Mouse (Mus musculus) forebrain, embryonic 11.5 days (tissue): ENCODE results near the gene Utp3. TPM values are rescaled to one million over a fixed set of nuclear protein-coding genes. Genes with fewer than 3 reads are reported as not detected.
"Not testable (repeated sequence)": the region's sequence is repeated elsewhere in the genome, so short reads cannot be mapped to it uniquely, and the experiment has no call there.

Source experiments
- ATAC-seq: fragments of 200-750 bp; cut with Nextera tagmentation; replicated peaks from 2 replicates; pipeline ENCODE4 v1.8.0; 2017; ENCODE audit warnings: moderate TSS enrichment; ENCODE audit not compliant: low FRiP score
- DNase-seq: peaks from one replicate; pipeline ENCODE4 v3.0.0-alpha.2; 2017; ENCODE audit warnings: low spot score
- H3K27ac ChIP-seq: fragments of 300-500 bp; sonication (generic); 2 replicates; pipeline ENCODE4 v1.5.1; 2014; ENCODE audit warnings: low read depth, low read length
- H3K27me3 ChIP-seq: fragments of 300-500 bp; sonication (generic); 2 replicates; pipeline ENCODE4 v1.6.1; 2014; ENCODE audit warnings: mild to moderate bottlenecking, low read length, mixed read lengths; ENCODE audit not compliant: control insufficient read depth, insufficient read depth
- H3K36me3 ChIP-seq: fragments of 300-500 bp; sonication (generic); 2 replicates; pipeline ENCODE4 v1.6.1; 2014; ENCODE audit warnings: mild to moderate bottlenecking, low read length, moderate library complexity, mixed read lengths; ENCODE audit not compliant: control insufficient read depth, insufficient read depth
- H3K4me1 ChIP-seq: fragments of 300-500 bp; sonication (generic); replicated peaks from 2 replicates; pipeline ENCODE4 v1.6.1; 2014; ENCODE audit warnings: low read length, mixed read lengths; ENCODE audit not compliant: control insufficient read depth, insufficient read depth
- H3K4me2 ChIP-seq: fragments of 300-500 bp; sonication (generic); 2 replicates; pipeline ENCODE4 v1.6.1; 2014; ENCODE audit warnings: low read depth, mild to moderate bottlenecking, low read length, moderate library complexity, mixed read lengths; ENCODE audit not compliant: severe bottlenecking
- H3K4me3 ChIP-seq: fragments of 300-500 bp; sonication (generic); 2 replicates; pipeline ENCODE4 v1.5.1; 2014; ENCODE audit warnings: low read depth, low read length
- H3K9ac ChIP-seq: fragments of 300-500 bp; sonication (generic); 2 replicates; pipeline ENCODE4 v1.6.1; 2014; ENCODE audit warnings: low read length
- H3K9me3 ChIP-seq: fragments of 300-500 bp; sonication (generic); 2 replicates; pipeline ENCODE4 v1.6.1; 2016; ENCODE audit warnings: low read length, mixed read lengths; ENCODE audit not compliant: control insufficient read depth
- WGBS: fragments of 180-500 bp; shearing (Covaris S2); extraction: QIAGEN DNeasy Blood & Tissue Kit; methylation state at CpG from one replicate; pipeline ENCODE4 v1.1.7; 2014; 5-methylcytosine and 5-hydroxymethylcytosine counted together
- polyA plus RNA-seq: library from polyadenylated mRNA; unstranded; fragments of >200 nt; fragmentation: Nextera tagmentation; extraction: Ambion mirVana; gene quantifications from 2 replicates; pipeline ENCODE4 v1.2.1, GENCODE M21; 2014

Gene Utp3
- polyA plus RNA-seq, 1 experiment from 2014 or later: 77.6 TPM

DNA sequence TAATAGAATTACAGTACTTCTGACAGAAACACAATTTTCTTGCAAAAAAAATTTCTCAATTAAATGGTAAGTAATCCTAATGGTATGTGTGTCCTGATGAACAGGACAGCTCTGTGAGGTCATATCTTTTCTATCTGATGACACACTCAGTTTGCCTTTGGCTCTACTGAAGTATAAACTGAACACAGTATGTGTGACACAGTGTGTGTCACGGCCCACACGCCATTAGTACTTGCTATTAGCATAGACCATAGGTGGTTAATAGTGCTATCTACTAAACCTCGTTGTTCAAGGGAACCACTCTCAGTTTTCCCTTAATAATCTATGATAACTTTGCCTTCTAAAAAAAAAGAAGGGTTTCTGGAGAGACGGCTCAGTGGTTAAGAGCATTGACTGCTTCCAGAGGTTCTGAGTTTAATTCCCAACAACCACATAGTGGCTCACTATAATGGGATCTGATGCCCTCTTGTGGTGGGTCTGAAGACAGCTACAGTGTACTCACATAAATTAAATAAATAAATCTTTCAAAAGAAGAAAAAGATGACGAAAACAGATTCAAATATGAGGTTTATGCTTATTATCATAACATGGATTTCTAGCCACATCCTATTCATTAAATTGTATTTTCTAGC lies 11.5 kb upstream of the Utp3 start:
- DNase-seq: no peak

DNA sequence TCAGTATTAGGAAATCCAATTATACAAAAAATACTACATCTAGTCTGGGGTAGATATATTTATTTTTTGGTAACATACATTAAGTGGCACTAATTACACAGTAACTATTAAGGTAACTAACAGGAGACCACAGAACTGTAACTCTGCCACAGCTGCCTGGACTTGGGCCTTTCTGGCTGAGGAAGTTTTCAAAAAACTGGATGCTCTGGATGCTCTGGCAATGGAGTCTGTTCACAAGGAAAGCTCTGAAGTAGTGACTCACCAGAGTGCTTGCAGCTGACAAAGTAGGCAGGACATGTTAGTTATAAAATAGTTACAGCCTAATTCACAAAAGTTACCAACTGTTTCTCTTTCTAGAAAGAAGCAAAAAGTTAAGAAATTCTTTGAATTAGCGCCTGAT lies 9.9 kb upstream of the Utp3 start:
- H3K9ac ChIP-seq, H3K27me3 ChIP-seq, H3K9me3 ChIP-seq, H3K27ac ChIP-seq, H3K4me1 ChIP-seq, H3K36me3 ChIP-seq, H3K4me2 ChIP-seq, DNase-seq, ATAC-seq, H3K4me3 ChIP-seq: not testable (repeated sequence)
- WGBS: 87% methylated on average over 1 of the region's 1 CpGs

More for the DNA sequence above, 11.5 kb upstream of the Utp3 start:
- H3K4me1 ChIP-seq: no peaks in the 10 kb centered on the region
- no peak overlapping the region for H3K4me2 ChIP-seq
- no peaks in the 10 kb centered on the region for H3K27me3 ChIP-seq
- 67% methylated on average over 5 of the region's 5 CpGs for WGBS
- ATAC-seq: peak; percentile 79
- no peak overlapping the region for H3K9ac ChIP-seq
- H3K27ac ChIP-seq: no peak overlapping the region
- no peaks in the 10 kb centered on the region for H3K9me3 ChIP-seq
- H3K36me3 ChIP-seq: no peaks in the 10 kb centered on the region
- no peak overlapping the region for H3K4me3 ChIP-seq

DNA sequence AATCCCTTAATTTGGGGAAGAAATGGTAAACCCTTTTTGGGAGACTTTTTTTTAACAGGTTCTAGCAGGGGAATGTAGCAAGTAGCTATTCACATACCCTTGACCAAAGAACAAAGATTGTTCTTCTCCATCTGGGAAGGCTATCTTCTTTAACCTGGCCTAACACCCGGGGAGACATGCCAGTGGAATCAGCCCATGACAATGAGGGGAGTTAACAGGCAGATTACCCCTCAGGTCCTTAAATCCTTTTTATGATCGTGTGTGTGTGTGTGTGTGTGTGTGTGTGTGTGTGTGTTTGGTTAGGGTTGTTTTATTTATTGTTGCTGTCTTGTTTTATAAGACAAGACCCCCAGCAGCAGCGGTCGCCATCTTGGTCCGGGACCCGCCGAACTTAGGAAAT lies 8.7 kb upstream of the Utp3 start:
- WGBS: 84% methylated on average over 7 of the region's 7 CpGs
- H3K36me3 ChIP-seq: no peaks in the 10 kb centered on the region

DNA sequence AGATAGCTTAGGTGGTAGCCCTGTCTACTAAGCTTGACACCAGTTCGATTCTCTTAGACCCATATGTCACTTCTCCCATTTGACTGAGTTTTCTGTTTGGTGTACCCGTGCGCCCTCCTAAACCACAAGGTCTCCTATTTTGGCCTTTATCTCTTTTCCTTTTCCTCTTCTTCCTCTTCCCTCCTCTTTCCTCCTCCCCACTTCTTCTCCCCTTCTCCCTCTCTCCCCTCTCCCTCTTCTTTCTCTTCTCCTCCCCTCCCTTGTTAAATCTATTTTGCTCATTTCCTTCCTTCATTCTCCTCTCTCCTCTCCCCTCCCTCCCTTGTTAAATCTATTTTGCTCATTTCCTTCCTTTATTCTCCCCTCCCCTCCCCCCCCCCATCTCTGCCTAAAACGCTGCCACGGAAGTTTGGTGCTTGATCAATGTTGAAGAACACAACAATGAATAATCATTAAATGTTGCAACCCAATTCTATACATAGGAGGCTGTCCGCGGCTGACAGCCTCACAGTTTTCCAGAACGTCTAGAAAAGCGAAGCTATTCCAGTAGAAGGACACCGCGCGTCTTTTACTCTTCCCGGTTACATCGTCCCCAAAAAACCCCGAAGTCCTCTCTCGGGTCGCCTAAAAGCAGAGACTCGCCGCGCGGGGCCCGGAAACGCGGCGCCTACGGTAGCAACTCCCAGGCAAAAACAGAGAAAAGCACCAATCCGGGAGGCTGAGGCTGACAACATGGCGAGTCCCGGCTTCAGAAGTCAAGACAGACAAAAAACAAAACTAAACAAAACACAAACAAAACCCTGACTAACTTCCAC lies 784 bp upstream of the Utp3 start:
- WGBS: 9% methylated on average over 29 of the region's 29 CpGs
- ATAC-seq: peak; percentile 77
- peak overlapping the region; percentile 86 for H3K27ac ChIP-seq
- peak overlapping the region; percentile 68 for H3K4me3 ChIP-seq
- H3K9me3 ChIP-seq: no peaks in the 10 kb centered on the region
- no peaks in the 10 kb centered on the region for H3K27me3 ChIP-seq
- H3K36me3 ChIP-seq: no peaks in the 10 kb centered on the region; the same call in 1 of the 2 replicates
- DNase-seq: no peak
- peaks cover 6% of the 10 kb centered on the region; the same call in 1 of the 2 replicates for H3K4me1 ChIP-seq
- H3K4me2 ChIP-seq: peak overlapping the region; percentile 67
- H3K9ac ChIP-seq: peak overlapping the region; percentile 79

More for the DNA sequence above, 8.7 kb upstream of the Utp3 start:
- no peak overlapping the region for H3K4me3 ChIP-seq
- H3K4me1 ChIP-seq: no peaks in the 10 kb centered on the region
- no peaks in the 10 kb centered on the region for H3K9me3 ChIP-seq
- no peak overlapping the region for H3K9ac ChIP-seq
- ATAC-seq (no peak), DNase-seq (no peak)
- H3K27me3 ChIP-seq: no peaks in the 10 kb centered on the region
- H3K4me2 ChIP-seq: no peak overlapping the region
- no peak overlapping the region for H3K27ac ChIP-seq

DNA sequence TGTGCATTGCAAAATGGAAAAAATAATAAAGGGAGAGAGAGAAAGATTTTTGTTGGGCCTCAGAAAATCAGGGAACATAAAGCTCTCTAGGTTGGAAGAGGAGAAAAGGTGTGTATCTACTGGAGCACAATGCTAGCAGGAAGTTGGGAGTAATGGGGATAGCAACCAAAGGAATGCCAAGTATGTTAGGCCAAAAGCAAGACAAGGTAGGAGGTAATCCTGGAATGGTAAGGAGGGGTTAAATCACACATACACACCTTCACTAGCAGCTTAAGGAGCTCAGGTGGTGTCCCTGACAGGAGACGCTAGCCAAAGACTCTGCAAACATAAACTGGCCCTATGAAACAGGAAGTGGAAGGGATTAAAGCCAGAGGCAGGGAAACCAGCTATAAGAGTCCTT lies 4.7 kb downstream of the Utp3 start:
- DNase-seq (no peak), ATAC-seq (no peak)
- no peaks in the 10 kb centered on the region; the same call in 1 of the 2 replicates for H3K36me3 ChIP-seq
- no peak overlapping the region for H3K4me3 ChIP-seq
- H3K9me3 ChIP-seq: no peaks in the 10 kb centered on the region
- no peak overlapping the region for H3K4me2 ChIP-seq
- H3K27me3 ChIP-seq: no peaks in the 10 kb centered on the region
- WGBS: 44% methylated on average over 1 of the region's 1 CpGs
- H3K4me1 ChIP-seq: peaks cover 6% of the 10 kb centered on the region; the same call in 1 of the 2 replicates
- H3K9ac ChIP-seq: no peak overlapping the region
- H3K27ac ChIP-seq: no peak overlapping the region

DNA sequence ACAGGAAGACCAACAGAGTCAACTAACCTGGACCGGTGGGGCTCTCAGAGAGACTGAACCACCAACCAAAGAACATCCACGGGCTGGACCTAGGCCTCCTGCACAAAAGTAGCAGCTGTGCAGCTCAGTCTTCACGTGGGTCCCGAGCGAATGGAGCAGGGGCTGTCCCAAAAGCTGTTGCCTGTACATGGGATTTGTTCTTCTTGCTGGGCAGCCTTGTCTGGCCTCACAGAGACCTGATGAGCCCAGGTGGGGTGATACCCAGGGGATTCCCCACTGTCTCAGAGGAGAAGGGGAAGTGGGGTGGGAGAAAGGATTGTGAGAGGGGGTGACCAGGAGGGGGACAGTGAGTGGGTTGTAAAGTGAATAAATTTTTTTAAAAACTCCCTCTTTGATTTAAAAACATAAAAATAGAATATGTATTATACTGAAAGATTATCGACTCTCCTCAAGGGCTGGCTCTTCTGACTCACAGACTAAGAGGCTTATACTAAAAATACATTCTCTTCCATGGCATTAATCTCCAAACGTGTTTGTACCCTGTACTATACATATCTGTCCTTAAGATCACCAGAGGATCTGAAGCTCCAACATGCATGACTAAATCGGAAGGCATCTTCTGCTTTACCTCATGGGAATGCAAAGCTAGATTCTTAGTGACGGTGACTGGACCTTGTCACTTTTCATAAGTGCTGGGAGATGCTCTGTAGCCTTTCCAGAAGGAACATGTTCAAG lies 7.0 kb downstream of the Utp3 start:
- DNase-seq (peak; percentile 37), ATAC-seq (no peak)
- WGBS: 81% methylated on average over 9 of the region's 9 CpGs
- Histone ChIP-seq H3K36me3 (no peaks in the 10 kb centered on the region), H3K9me3 (no peaks in the 10 kb centered on the region), H3K27ac (no peak overlapping the region), H3K9ac (no peak overlapping the region), H3K4me1 (no peaks in the 10 kb centered on the region), H3K4me2 (no peak overlapping the region), H3K27me3 (no peaks in the 10 kb centered on the region), H3K4me3 (no peak overlapping the region)

DNA sequence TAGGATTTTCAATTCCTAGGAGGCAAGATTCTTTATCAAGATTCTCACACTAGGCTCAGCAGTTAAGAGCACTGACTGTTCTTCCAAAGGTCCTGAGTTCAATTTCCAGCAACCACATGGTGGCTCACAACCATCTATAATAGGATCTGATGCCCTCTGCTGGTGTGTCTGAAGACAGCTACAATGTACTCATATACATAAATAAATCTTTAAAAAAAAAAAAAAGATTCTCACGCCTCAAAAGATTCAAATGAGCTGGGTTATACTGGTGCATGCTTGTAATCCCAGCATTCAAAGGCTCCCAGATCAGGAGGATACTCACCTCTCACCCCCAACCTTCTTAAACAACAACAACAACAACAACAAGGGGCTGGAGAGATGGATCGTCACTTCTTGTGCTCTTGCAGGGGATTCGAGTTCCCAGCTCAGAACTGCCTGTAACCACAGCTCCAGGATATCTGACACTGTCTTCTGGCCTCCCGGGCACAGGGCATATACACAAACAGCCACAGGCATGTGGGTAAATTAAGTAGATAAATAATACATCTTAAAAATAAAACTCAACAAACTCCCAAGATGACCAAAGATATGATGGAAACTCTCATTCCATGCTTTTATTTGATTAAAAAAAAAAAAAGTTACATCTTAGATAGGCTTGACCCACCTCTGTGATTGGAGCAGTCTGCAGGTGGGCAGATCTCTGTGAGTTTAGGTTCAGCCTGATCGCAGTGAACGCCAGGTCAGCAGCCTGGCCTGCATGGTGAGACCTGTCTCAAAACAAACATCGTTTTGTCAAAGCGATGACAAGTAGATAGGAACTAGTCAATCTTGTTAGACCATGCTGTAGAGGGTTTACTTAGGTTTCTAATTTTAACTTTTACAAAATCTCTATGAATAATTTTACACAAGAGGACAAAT lies 8.9 kb downstream of the Utp3 start:
- 78% methylated on average over 8 of the region's 8 CpGs for WGBS
- Histone ChIP-seq H3K4me2 (no peak overlapping the region), H3K27me3 (no peaks in the 10 kb centered on the region), H3K9me3 (no peaks in the 10 kb centered on the region), H3K4me3 (no peak overlapping the region), H3K36me3 (no peaks in the 10 kb centered on the region), H3K9ac (no peak overlapping the region), H3K27ac (no peak overlapping the region), H3K4me1 (no peaks in the 10 kb centered on the region)
- DNase-seq: no peak
- no peak for ATAC-seq
